Mouse (Mus musculus) midbrain, embryonic 16.5 days (tissue): ENCODE measurements around the gene Mtus2. TPM values are rescaled to one million over a fixed set of nuclear protein-coding genes. Genes with fewer than 3 reads are reported as not detected.
A peak's percentile ranks its signal among the peaks of the same experiment; 100 is the strongest.

ENCODE experiments used
- ATAC-seq: fragments of 200-750 bp; cut with Nextera tagmentation; 2 replicates; pipeline ENCODE4 v1.8.0; 2017; ENCODE audit warnings: moderate TSS enrichment
- H3K27ac ChIP-seq: fragments of 300-500 bp; sonication (generic); 2 replicates; pipeline ENCODE4 v1.5.1; 2014; ENCODE audit warnings: mild to moderate bottlenecking, low read length, mixed read lengths
- H3K27me3 ChIP-seq: fragments of 300-500 bp; sonication (generic); 2 replicates; pipeline ENCODE4 v1.6.1; 2014; ENCODE audit warnings: low read depth, low read length, mixed read lengths; ENCODE audit not compliant: control insufficient read depth, insufficient read depth
- H3K36me3 ChIP-seq: fragments of 300-500 bp; sonication (generic); 2 replicates; pipeline ENCODE4 v1.6.1; 2014; ENCODE audit warnings: mild to moderate bottlenecking, low read length, moderate library complexity, mixed read lengths; ENCODE audit not compliant: control insufficient read depth, insufficient read depth
- H3K4me1 ChIP-seq: fragments of 300-500 bp; sonication (generic); 2 replicates; pipeline ENCODE4 v1.6.1; 2014; ENCODE audit warnings: mild to moderate bottlenecking, low read length, mixed read lengths; ENCODE audit not compliant: control insufficient read depth, insufficient read depth
- H3K4me2 ChIP-seq: fragments of 300-500 bp; sonication (generic); 2 replicates; pipeline ENCODE4 v1.6.1; 2014; ENCODE audit warnings: mild to moderate bottlenecking, low read length, mixed read lengths
- H3K4me3 ChIP-seq: fragments of 300-500 bp; sonication (generic); 2 replicates; pipeline ENCODE4 v1.5.1; 2014; ENCODE audit warnings: low read depth, mild to moderate bottlenecking, low read length, moderate library complexity, mixed read lengths
- H3K9ac ChIP-seq: fragments of 300-500 bp; sonication (generic); 2 replicates; pipeline ENCODE4 v1.6.1; 2014; ENCODE audit warnings: low read depth, low read length, mixed read lengths
- H3K9me3 ChIP-seq: fragments of 300-500 bp; sonication (generic); replicated peaks from 2 replicates; pipeline ENCODE4 v1.6.1; 2014; ENCODE audit warnings: mild to moderate bottlenecking, low read length, mixed read lengths; ENCODE audit not compliant: control insufficient read depth, poor library complexity, severe bottlenecking
- WGBS: fragments of 180-500 bp; shearing (Covaris S2); extraction: QIAGEN DNeasy Blood & Tissue Kit; methylation state at CpG from one replicate; pipeline ENCODE4 v1.1.7; 2014; 5-methylcytosine and 5-hydroxymethylcytosine counted together
- polyA plus RNA-seq: library from polyadenylated mRNA; unstranded; fragments of >200 nt; fragmentation: Nextera tagmentation; extraction: Ambion mirVana; gene quantifications from 2 replicates; pipeline ENCODE4 v1.2.1, GENCODE M21; 2015

Mtus2 gene
- polyA plus RNA-seq, 1 experiment from 2014 or later: 42.1 TPM

GRCm38 (mm10) chr5:148053609-148053990 is 96.5 kb downstream of the Mtus2 start:
- H3K27ac ChIP-seq: peak overlapping the region; percentile 47
- H3K27me3 ChIP-seq: no peaks in the 10 kb centered on the region
- H3K4me3 ChIP-seq: no peak overlapping the region
- H3K9ac ChIP-seq: no peak overlapping the region
- no peak overlapping the region for H3K4me2 ChIP-seq
- WGBS: 82% methylated on average over 4 of the region's 4 CpGs
- 0 out of 2 replicates have a peak, but pooled peaks cover 2% of the 10 kb centered on the region for H3K9me3 ChIP-seq
- peaks cover 11% of the 10 kb centered on the region for H3K4me1 ChIP-seq
- H3K36me3 ChIP-seq: no peaks in the 10 kb centered on the region
- ATAC-seq: no peak

- Histone ChIP-seq H3K4me2 (no peak overlapping the region), H3K9me3 (0 out of 2 replicates have a peak, but pooled peaks cover 2% of the 10 kb centered on the region), H3K4me1 (peaks cover 11% of the 10 kb centered on the region), H3K36me3 (no peaks in the 10 kb centered on the region), H3K27ac (no peak overlapping the region), H3K4me3 (no peak overlapping the region), H3K27me3 (no peaks in the 10 kb centered on the region), H3K9ac (no peak overlapping the region)
- 95% methylated on average over 1 of the region's 1 CpGs for WGBS
- ATAC-seq: no peak
Measured at GRCm38 (mm10) chr5:148056831-148057230, 99.7 kb downstream of the Mtus2 start.

- no peak for ATAC-seq
Measured at GRCm38 (mm10) chr5:148057433-148057832, 100.3 kb downstream of the Mtus2 start.

GRCm38 (mm10) chr5:148059339-148059738 is 102.2 kb downstream of the Mtus2 start:
- ATAC-seq: no peak
- WGBS: 78% methylated on average over 3 of the region's 3 CpGs

More at GRCm38 (mm10) chr5:148057433-148057832, 100.3 kb downstream of the Mtus2 start:
- no peaks in the 10 kb centered on the region for H3K36me3 ChIP-seq
- peaks cover 9% of the 10 kb centered on the region for H3K4me1 ChIP-seq
- no peak overlapping the region for H3K4me2 ChIP-seq
- H3K4me3 ChIP-seq: no peak overlapping the region
- H3K27me3 ChIP-seq: no peaks in the 10 kb centered on the region
- no peak overlapping the region for H3K9ac ChIP-seq
- 0 out of 2 replicates have a peak, but pooled peaks cover 2% of the 10 kb centered on the region for H3K9me3 ChIP-seq
- 89% methylated on average over 3 of the region's 3 CpGs for WGBS
- H3K27ac ChIP-seq: no peak overlapping the region

GRCm38 (mm10) chr5:148061869-148062268 is 104.7 kb downstream of the Mtus2 start:
- no peak for ATAC-seq
- Histone ChIP-seq H3K27ac (no peak overlapping the region), H3K36me3 (no peaks in the 10 kb centered on the region), H3K4me3 (no peak overlapping the region), H3K4me1 (no peaks in the 10 kb centered on the region), H3K4me2 (no peak overlapping the region), H3K9me3 (no peaks in the 10 kb centered on the region), H3K27me3 (no peaks in the 10 kb centered on the region), H3K9ac (no peak overlapping the region)
- 92% methylated on average over 4 of the region's 4 CpGs for WGBS

More at GRCm38 (mm10) chr5:148059339-148059738, 102.2 kb downstream of the Mtus2 start:
- H3K27me3 ChIP-seq: no peaks in the 10 kb centered on the region
- H3K36me3 ChIP-seq: no peaks in the 10 kb centered on the region
- no peak overlapping the region for H3K9ac ChIP-seq
- H3K27ac ChIP-seq: no peak overlapping the region
- H3K9me3 ChIP-seq: 0 out of 2 replicates have a peak, but pooled peaks cover 2% of the 10 kb centered on the region
- H3K4me1 ChIP-seq: no peaks in the 10 kb centered on the region
- no peak overlapping the region for H3K4me3 ChIP-seq
- H3K4me2 ChIP-seq: no peak overlapping the region

GRCm38 (mm10) chr5:148063745-148064144 is 106.6 kb downstream of the Mtus2 start:
- no peak for ATAC-seq
- no peak overlapping the region for H3K9ac ChIP-seq
- no peaks in the 10 kb centered on the region for H3K9me3 ChIP-seq
- H3K27me3 ChIP-seq: no peaks in the 10 kb centered on the region
- peaks cover 9% of the 10 kb centered on the region for H3K4me1 ChIP-seq
- no peak overlapping the region for H3K4me3 ChIP-seq
- no peaks in the 10 kb centered on the region for H3K36me3 ChIP-seq
- H3K27ac ChIP-seq: no peak overlapping the region
- H3K4me2 ChIP-seq: no peak overlapping the region
- WGBS: 86% methylated on average over 3 of the region's 3 CpGs

GRCm38 (mm10) chr5:148065251-148065650 is 108.1 kb downstream of the Mtus2 start:
- Histone ChIP-seq H3K27me3 (no peaks in the 10 kb centered on the region), H3K27ac (no peak overlapping the region), H3K4me3 (no peak overlapping the region), H3K9ac (no peak overlapping the region), H3K4me1 (peaks cover 11% of the 10 kb centered on the region), H3K36me3 (no peaks in the 10 kb centered on the region), H3K9me3 (no peaks in the 10 kb centered on the region), H3K4me2 (no peak overlapping the region)
- WGBS: 76% methylated on average over 5 of the region's 5 CpGs
- no peak for ATAC-seq

GRCm38 (mm10) chr5:148069909-148070308 is 112.8 kb downstream of the Mtus2 start:
- Histone ChIP-seq H3K9me3 (no peaks in the 10 kb centered on the region), H3K27me3 (no peaks in the 10 kb centered on the region), H3K4me2 (no peak overlapping the region), H3K4me1 (peaks cover 11% of the 10 kb centered on the region), H3K36me3 (no peaks in the 10 kb centered on the region), H3K27ac (no peak overlapping the region), H3K9ac (no peak overlapping the region), H3K4me3 (no peak overlapping the region)
- WGBS: 21% methylated on average over 4 of the region's 4 CpGs
- no peak for ATAC-seq

- Histone ChIP-seq H3K4me2 (no peak overlapping the region), H3K4me3 (no peak overlapping the region), H3K36me3 (no peaks in the 10 kb centered on the region), H3K27me3 (no peaks in the 10 kb centered on the region), H3K4me1 (peaks cover 11% of the 10 kb centered on the region), H3K27ac (no peak overlapping the region), H3K9ac (no peak overlapping the region), H3K9me3 (no peaks in the 10 kb centered on the region)
- ATAC-seq: no peak
- WGBS: 13% methylated on average over 9 of the region's 9 CpGs
Measured at GRCm38 (mm10) chr5:148071800-148072199, 114.7 kb downstream of the Mtus2 start.
